14 mouse cellular contexts compared by ENCODE assay signal in the genomic region with DNA sequence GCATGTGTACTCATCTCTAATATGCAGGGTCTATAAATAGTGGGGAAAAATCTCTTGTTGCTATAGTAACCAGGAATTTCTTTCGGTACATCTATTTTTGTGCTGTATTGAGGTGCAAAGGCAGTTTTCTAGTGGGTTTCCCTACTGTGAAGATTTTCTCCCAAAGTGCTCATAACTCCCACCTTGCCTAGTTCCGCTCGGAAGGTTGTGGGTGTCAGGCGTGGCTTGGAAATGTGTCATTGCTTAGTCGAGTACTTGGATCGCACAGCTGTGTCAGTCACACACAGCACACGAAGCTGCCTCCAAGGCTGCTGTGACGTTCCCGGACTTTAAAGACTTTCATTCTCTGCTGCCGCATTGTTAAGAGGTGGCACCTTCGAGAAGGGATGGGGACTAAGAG.
DNase-seq lines count a peak whose midpoint lies in the region; ATAC-seq and TF ChIP-seq lines count a peak whose summit lies in the region.
"Had no signal": no experiment of that assay in that cellular context is flagged by ENCODE, and none has a peak within 500 bp of the region (broad histone marks: within the 10 kb centered on the region; RNA-seq: fewer than 3 reads in every experiment).

No protein-coding gene starts in this region.

- no peak overlapping the region for H3K4me3 ChIP-seq in embryonic facial prominence, embryonic 14.5 days (ENCODE audit: low read depth, low read length)
- no peak overlapping the region for H3K4me3 ChIP-seq in embryonic facial prominence, embryonic 10.5 days
- H3K4me3 ChIP-seq in midbrain, postnatal 0 days (ENCODE audit: low read depth, low read length), result no peak overlapping the region
- H3K4me3 ChIP-seq: heart, embryonic 13.5 days; limb, embryonic 12.5 days had no signal

- no peak overlapping the region for H3K27ac ChIP-seq in embryonic facial prominence, embryonic 14.5 days (replicated peaks; ENCODE audit: low read depth, low read length)
- H3K27ac ChIP-seq in embryonic facial prominence, embryonic 10.5 days (replicated peaks), result no peak overlapping the region
- H3K27ac ChIP-seq in midbrain, postnatal 0 days (ENCODE audit: low read depth, low read length), result peak overlapping the region; percentile 59
- H3K27ac ChIP-seq: heart, embryonic 13.5 days; limb, embryonic 12.5 days had no signal

- H3K9me3 ChIP-seq in embryonic facial prominence, embryonic 14.5 days (ENCODE audit: control insufficient read depth, low read length), result no peaks in the 10 kb centered on the region
- no peaks in the 10 kb centered on the region for H3K9me3 ChIP-seq in embryonic facial prominence, embryonic 10.5 days
- 0 out of 2 replicates have a peak, but pooled peaks cover 5% of the 10 kb centered on the region for H3K9me3 ChIP-seq in midbrain, postnatal 0 days (ENCODE audit: low read length)
- H3K9me3 ChIP-seq: heart, embryonic 13.5 days; limb, embryonic 12.5 days had no signal

- no peak for ATAC-seq in embryonic facial prominence, embryonic 14.5 days (ENCODE audit: low read depth)
- no peak for ATAC-seq in midbrain, postnatal 0 days (ENCODE audit: low FRiP score)
- ATAC-seq in erythroblast, adult 5-6 weeks (replicated peaks; ENCODE audit: low FRiP score, poor library complexity, severe bottlenecking), result no peak
- ATAC-seq: intestine, postnatal 0 days had no signal

- no peaks in the 10 kb centered on the region for H3K27me3 ChIP-seq in embryonic facial prominence, embryonic 14.5 days (replicated peaks; ENCODE audit: control insufficient read depth, insufficient read depth, low read length)
- no peaks in the 10 kb centered on the region for H3K27me3 ChIP-seq in embryonic facial prominence, embryonic 10.5 days (replicated peaks; ENCODE audit: low read depth, poor library complexity, severe bottlenecking)
- H3K27me3 ChIP-seq in midbrain, postnatal 0 days (ENCODE audit: insufficient read depth, low read length), result no peaks in the 10 kb centered on the region
- H3K27me3 ChIP-seq: heart, embryonic 13.5 days; limb, embryonic 12.5 days had no signal

- H3K36me3 ChIP-seq in embryonic facial prominence, embryonic 14.5 days (ENCODE audit: control insufficient read depth, insufficient read depth, low read length), result no peaks in the 10 kb centered on the region
- H3K36me3 ChIP-seq in embryonic facial prominence, embryonic 10.5 days (replicated peaks), result no peaks in the 10 kb centered on the region
- H3K36me3 ChIP-seq in midbrain, postnatal 0 days (ENCODE audit: insufficient read depth, low read length), result no peaks in the 10 kb centered on the region
- H3K36me3 ChIP-seq: heart, embryonic 13.5 days; limb, embryonic 12.5 days had no signal

- no peak for TF ChIP-seq CTCF in midbrain, postnatal 0 days (IDR thresholded peaks at IDR 0.05)

- no peaks in the 10 kb centered on the region for H3K4me1 ChIP-seq in embryonic facial prominence, embryonic 14.5 days (ENCODE audit: control insufficient read depth, insufficient read depth, low read length)
- H3K4me1 ChIP-seq in embryonic facial prominence, embryonic 10.5 days, result no peaks in the 10 kb centered on the region
- H3K4me1 ChIP-seq in midbrain, postnatal 0 days (ENCODE audit: insufficient read depth, low read length), result no peaks in the 10 kb centered on the region
- H3K4me1 ChIP-seq: heart, embryonic 13.5 days; limb, embryonic 12.5 days had no signal

- H3K9ac ChIP-seq in embryonic facial prominence, embryonic 14.5 days (ENCODE audit: low read depth, low read length), result no peak overlapping the region
- 0 out of 2 replicates have a peak overlapping the region, but pooled peaks have one; percentile 19 for H3K9ac ChIP-seq in midbrain, postnatal 0 days (replicated peaks; ENCODE audit: low read length, poor library complexity, severe bottlenecking)
- H3K9ac ChIP-seq: heart, embryonic 13.5 days; limb, embryonic 12.5 days had no signal

- no peak overlapping the region for H3K4me2 ChIP-seq in embryonic facial prominence, embryonic 14.5 days (ENCODE audit: low read depth, low read length)
- peak overlapping the region; percentile 22 for H3K4me2 ChIP-seq in midbrain, postnatal 0 days (ENCODE audit: low read depth, low read length, poor library complexity, severe bottlenecking)
- H3K4me2 ChIP-seq: heart, embryonic 13.5 days; limb, embryonic 12.5 days had no signal

- WGBS in embryonic facial prominence, embryonic 14.5 days, result 73% methylated on average over 11 of the region's 11 CpGs
- WGBS in embryonic facial prominence, embryonic 10.5 days, result 81% methylated on average over 11 of the region's 11 CpGs
- 47% methylated on average over 11 of the region's 11 CpGs for WGBS in midbrain, postnatal 0 days

- peak; percentile 5 for DNase-seq in embryonic facial prominence, embryonic 14.5 days (ENCODE audit: low spot score)
- no peak for DNase-seq in embryonic facial prominence, embryonic 10.5 days (ENCODE audit: low spot score)
- DNase-seq in R1 (ENCODE audit: low read depth, low spot score), result peak; percentile 1
- DNase-seq in layer of hippocampus, adult 8-10 months (ENCODE audit: low spot score in 2 of 2), result peak; percentile 55 to 62
- peak; percentile 37 for DNase-seq in midbrain, postnatal 0 days (ENCODE audit: low spot score)
- DNase-seq in kidney, postnatal 10 days, result no peak
- DNase-seq in thymus, postnatal 14 days, result no peak
- DNase-seq: adrenal gland, adult 8-10 months; cerebellum, adult 9-11 months; spleen, adult 18-20 months had no signal

Comparison
In these comparisons a context has a peak if more than half of its experiments do, and no peak if none do; other contexts are left out.
1. DNase-seq: peak in embryonic facial prominence, embryonic 14.5 days (single experiment), R1 (single experiment), layer of hippocampus, adult 8-10 months (2 of 2) and midbrain, postnatal 0 days (single experiment); none in embryonic facial prominence, embryonic 10.5 days (single experiment), kidney, postnatal 10 days (single experiment) and thymus, postnatal 14 days (single experiment).